ENCODE assay signal across 12 mouse cellular contexts in genomic region chr4:118544441-118545127, GRCm38 (mm10). TPM values are rescaled to one million over a fixed set of nuclear protein-coding genes. Genes with fewer than 3 reads are reported as not detected.
DNase-seq lines count a peak whose midpoint lies in the region; ATAC-seq and TF ChIP-seq lines count a peak whose summit lies in the region.
"Had no signal": no experiment of that assay in that cellular context is flagged by ENCODE, and none has a peak within 500 bp of the region (broad histone marks: within the 10 kb centered on the region; RNA-seq: fewer than 3 reads in every experiment).

No protein-coding gene starts in this region.

- no peak for TF ChIP-seq POLR2A in kidney, adult 2 months (IDR thresholded peaks at IDR 0.05; ENCODE audit: low read depth, low read length)

- peaks cover 13% of the 10 kb centered on the region; the same call in 1 of the 2 replicates for H3K4me1 ChIP-seq in kidney, adult 2 months (ENCODE audit: control insufficient read depth, insufficient read depth, low read length)
- peaks cover 14% of the 10 kb centered on the region for H3K4me1 ChIP-seq in neural tube, embryonic 15.5 days
- 0 out of 2 replicates have a peak, but pooled peaks cover 2% of the 10 kb centered on the region for H3K4me1 ChIP-seq in liver, embryonic 11.5 days (replicated peaks; ENCODE audit: control insufficient read depth, insufficient read depth, low read length)

- H3K4me2 ChIP-seq in neural tube, embryonic 15.5 days = peak overlapping the region; percentile 60; the same call in 1 of the 2 replicates
- peak overlapping the region; percentile 76 for H3K4me2 ChIP-seq in liver, embryonic 11.5 days

- no peak for TF ChIP-seq CTCF in kidney, adult 2 months (conservative IDR thresholded peaks at IDR 0.05; ENCODE audit: insufficient read depth, insufficient read length, low read depth, low read length)

- no peak for ATAC-seq in neural tube, embryonic 15.5 days (ENCODE audit: low FRiP score)
- peak; percentile 1 for ATAC-seq in liver, embryonic 11.5 days (replicated peaks; ENCODE audit: low FRiP score)

- no peaks in the 10 kb centered on the region for H3K27me3 ChIP-seq in kidney, adult 2 months (replicated peaks; ENCODE audit: control insufficient read depth, insufficient read depth, low read length)
- H3K27me3 ChIP-seq in neural tube, embryonic 15.5 days (replicated peaks) = peaks cover 8% of the 10 kb centered on the region
- no peaks in the 10 kb centered on the region; the same call in 1 of the 2 replicates for H3K27me3 ChIP-seq in liver, embryonic 11.5 days (replicated peaks; ENCODE audit: control insufficient read depth, insufficient read depth, low read length)

- H3K4me3 ChIP-seq in kidney, adult 2 months (ENCODE audit: insufficient read depth, low read depth, low read length) = peak overlapping the region; percentile 57
- H3K4me3 ChIP-seq in neural tube, embryonic 15.5 days (replicated peaks) = no peak overlapping the region
- peak overlapping the region; percentile 45; the same call in 1 of the 2 replicates for H3K4me3 ChIP-seq in liver, embryonic 11.5 days (ENCODE audit: low read depth, low read length)

- DNase-seq in kidney, adult 2 months = peak; percentile 56
- no peak for DNase-seq in kidney, postnatal 4 days
- no peak for DNase-seq in neural tube, embryonic 10.5 days (ENCODE audit: extremely low spot score, low spot score)
- DNase-seq in liver, embryonic 11.5 days (ENCODE audit: low spot score) = no peak
- no peak for DNase-seq in left cerebral cortex, postnatal 25 days (ENCODE audit: low spot score in 2 of 2)
- DNase-seq in thymus, postnatal 14 days = no peak
- DNase-seq: heart, postnatal 4 days; right cerebral cortex, postnatal 14 days had no signal

- H3K9me3 ChIP-seq in neural tube, embryonic 15.5 days (replicated peaks) = peaks cover 4% of the 10 kb centered on the region; the same call in 1 of the 2 replicates
- no peaks in the 10 kb centered on the region for H3K9me3 ChIP-seq in liver, embryonic 11.5 days (ENCODE audit: control insufficient read depth, low read length)

- peak overlapping the region; percentile 93 for H3K27ac ChIP-seq in kidney, adult 2 months (ENCODE audit: insufficient read depth, low read depth, low read length)
- H3K27ac ChIP-seq in neural tube, embryonic 15.5 days (replicated peaks) = no peak overlapping the region
- H3K27ac ChIP-seq in liver, embryonic 11.5 days (ENCODE audit: low read depth, low read length) = peak overlapping the region; percentile 54; the same call in 1 of the 2 replicates

- H3K9ac ChIP-seq in neural tube, embryonic 15.5 days (replicated peaks) = no peak overlapping the region
- H3K9ac ChIP-seq in liver, embryonic 11.5 days (ENCODE audit: low read depth, low read length) = no peak overlapping the region

- H3K36me3 ChIP-seq in kidney, adult 2 months (ENCODE audit: control insufficient read depth, insufficient read depth, low read length) = no peaks in the 10 kb centered on the region
- no peaks in the 10 kb centered on the region for H3K36me3 ChIP-seq in neural tube, embryonic 15.5 days
- no peaks in the 10 kb centered on the region for H3K36me3 ChIP-seq in liver, embryonic 11.5 days (ENCODE audit: control insufficient read depth, insufficient read depth, low read length)

- intact Hi-C loops in left cerebral cortex, postnatal 25 days (cut with DNase I) = loop anchor here (5.0 kb wide), 1 partner anchor 87 kb away; the partner anchor contains the start of gene Mpl

- WGBS in kidney, adult 2 months = 47% methylated on average over 14 of the region's 14 CpGs
- WGBS in neural tube, embryonic 15.5 days = 75% methylated on average over 14 of the region's 14 CpGs
- 70% methylated on average over 14 of the region's 14 CpGs for WGBS in liver, embryonic 11.5 days

RNA-seq across cellular contexts. Expression of gene Tmem125, which starts 0.7 kb away (rescaled TPM):
- 30.3 and 44.7 TPM in 2 replicates for polyA plus RNA-seq in kidney, adult 2 months (2012; rRNA removed)
- 0.20 and 1.8 TPM in 2 replicates for polyA plus RNA-seq in neural tube, embryonic 15.5 days (2015; fragmentation: Nextera tagmentation; extraction: Ambion mirVana)
- 0.70 and 0.94 TPM in 2 replicates for polyA plus RNA-seq in liver, embryonic 11.5 days (2014; fragmentation: Nextera tagmentation; extraction: Ambion mirVana)
- 1 to 10 TPM; 7.3 to 9.9 TPM for total RNA-seq in left cerebral cortex, postnatal 25 days (2021)
- polyA plus RNA-seq: neural tube, embryonic 11.5 days had no signal

RNA-seq across cellular contexts. Expression of gene 2610528J11Rik, which starts 17.8 kb away (rescaled TPM):
- polyA plus RNA-seq in kidney, adult 2 months (2012; rRNA removed) = 166 and 182 TPM in 2 replicates
- polyA plus RNA-seq in neural tube, embryonic 15.5 days (2015; fragmentation: Nextera tagmentation; extraction: Ambion mirVana) = 3.7 TPM in 1 of 2 replicates, not detected in the other
- 4.8 and 6.1 TPM in 2 replicates for polyA plus RNA-seq in liver, embryonic 11.5 days (2014; fragmentation: Nextera tagmentation; extraction: Ambion mirVana)
- total RNA-seq in left cerebral cortex, postnatal 25 days (2021) = not detected
- total RNA-seq: heart, postnatal 4 days; layer of hippocampus, postnatal 25 days; megakaryocyte, adult 5-6 weeks had no signal

RNA-seq across cellular contexts. Expression of gene Tie1, which starts 54.7 kb away (rescaled TPM):
- 44.5 and 51.8 TPM in 2 replicates for polyA plus RNA-seq in kidney, adult 2 months (2012; rRNA removed)
- polyA plus RNA-seq in neural tube, embryonic 15.5 days (2015; fragmentation: Nextera tagmentation; extraction: Ambion mirVana) = 16.1 and 17.9 TPM in 2 replicates
- 14.1 and 16.0 TPM in 2 replicates for polyA plus RNA-seq in liver, embryonic 11.5 days (2014; fragmentation: Nextera tagmentation; extraction: Ambion mirVana)
- total RNA-seq in left cerebral cortex, postnatal 25 days (2021) = 1 to 10 TPM; 8.2 to 9.5 TPM

Comparison
In these comparisons a context has a peak if more than half of its experiments do, and no peak if none do; other contexts are left out.
1. RNA of gene Tmem125, which starts 0.7 kb away (polyA plus RNA-seq): 30.3 to 44.7 TPM in kidney, adult 2 months; 0.70 to 0.94 TPM in liver, embryonic 11.5 days and 0.20 to 1.8 TPM in neural tube, embryonic 15.5 days; every median in the first group is over 10 times any median in the second.
2. RNA of gene 2610528J11Rik, which starts 17.8 kb away (polyA plus RNA-seq): 166 to 182 TPM in kidney, adult 2 months; 4.8 to 6.1 TPM in liver, embryonic 11.5 days and 3.7 TPM in neural tube, embryonic 15.5 days; every median in the first group is over 10 times any median in the second.